Mouse (Mus musculus) kidney, postnatal 0 days (tissue): ENCODE measurements around the gene Slc39a11. TPM values are rescaled to one million over a fixed set of nuclear protein-coding genes. Genes with fewer than 3 reads are reported as not detected.

Experiments
- ATAC-seq: fragments of 200-750 bp; cut with Nextera tagmentation; replicated peaks from 2 replicates; pipeline ENCODE4 v1.8.0; 2017; ENCODE audit warnings: low read depth, moderate number of reproducible peaks, moderate TSS enrichment, moderate library complexity; ENCODE audit not compliant: low FRiP score
- DNase-seq: peaks from one replicate; pipeline ENCODE4 v3.0.0-alpha.2; 2016; ENCODE audit warnings: low spot score
- H3K27ac ChIP-seq: fragments of 300-500 bp; sonication (generic); 2 replicates; pipeline ENCODE4 v1.5.1; 2014; ENCODE audit warnings: mild to moderate bottlenecking
- H3K27me3 ChIP-seq: fragments of 300-500 bp; sonication (generic); 2 replicates; pipeline ENCODE4 v1.6.1; 2014; ENCODE audit warnings: low read length, mixed read lengths; ENCODE audit not compliant: insufficient read depth
- H3K36me3 ChIP-seq: fragments of 300-500 bp; sonication (generic); 2 replicates; pipeline ENCODE4 v1.6.1; 2014; ENCODE audit warnings: low read length, mixed read lengths; ENCODE audit not compliant: insufficient read depth
- H3K4me1 ChIP-seq: fragments of 300-500 bp; sonication (generic); replicated peaks from 2 replicates; pipeline ENCODE4 v1.6.1; 2014; ENCODE audit warnings: antibody characterized with exemption, low read length, mixed read lengths; ENCODE audit not compliant: insufficient read depth
- H3K4me2 ChIP-seq: fragments of 300-500 bp; sonication (generic); 2 replicates; pipeline ENCODE4 v1.6.1; 2014; ENCODE audit warnings: mild to moderate bottlenecking, low read length, moderate library complexity, mixed read lengths
- H3K4me3 ChIP-seq: fragments of 300-500 bp; sonication (generic); replicated peaks from 2 replicates; pipeline ENCODE4 v1.5.1; 2014; ENCODE audit warnings: low read depth, low read length
- H3K9ac ChIP-seq: fragments of 300-500 bp; sonication (generic); 2 replicates; pipeline ENCODE4 v1.6.1; 2014; ENCODE audit warnings: low read depth, low read length
- H3K9me3 ChIP-seq: fragments of 300-500 bp; sonication (generic); replicated peaks from 2 replicates; pipeline ENCODE4 v1.6.1; 2016; ENCODE audit warnings: low read length, inconsistent platforms, mixed read lengths
- CTCF ChIP-seq: IDR thresholded peaks from 2 replicates; pipeline ENCODE4 v1.5.1; 2016; ENCODE audit warnings: antibody characterized with exemption, low read depth, mild to moderate bottlenecking, moderate library complexity
- WGBS: fragments of 180-500 bp; shearing (Covaris S2); extraction: QIAGEN DNeasy Blood & Tissue Kit; methylation state at CpG from one replicate; pipeline ENCODE4 v1.1.7; 2014; 5-methylcytosine and 5-hydroxymethylcytosine counted together
- polyA plus RNA-seq: library from polyadenylated mRNA; unstranded; fragments of >200 nt; fragmentation: Nextera tagmentation; extraction: Ambion mirVana; gene quantifications from 2 replicates; pipeline ENCODE4 v1.2.1, GENCODE M21; 2015

Gene Slc39a11
- polyA plus RNA-seq, 1 experiment from 2014 or later = 23.3 TPM

DNA sequence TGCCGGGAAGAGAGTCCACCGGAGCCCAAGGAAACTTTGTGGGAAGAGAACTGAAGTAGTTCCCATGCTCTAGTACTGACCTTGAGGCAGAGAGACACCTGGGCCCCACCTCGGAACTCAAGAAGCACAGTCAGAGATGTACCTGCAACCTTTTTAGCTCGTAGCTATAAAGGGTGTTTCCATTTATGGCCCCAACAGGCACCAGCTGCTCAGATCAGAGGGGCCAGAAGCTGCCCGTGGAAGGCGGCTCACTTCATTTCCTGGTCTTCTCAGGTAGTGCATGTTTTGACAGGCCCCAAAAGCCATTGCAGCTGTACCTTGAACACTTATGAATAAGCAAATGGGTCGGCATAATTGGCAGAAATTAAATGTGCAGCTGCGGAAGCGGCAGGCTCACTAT is 271.0 kb downstream of the Slc39a11 start:
- DNase-seq (no peak), ATAC-seq (no peak)
- H3K9ac ChIP-seq = no peak overlapping the region
- TF ChIP-seq CTCF = no peak
- H3K4me2 ChIP-seq = no peak overlapping the region
- H3K36me3 ChIP-seq = no peaks in the 10 kb centered on the region
- H3K27me3 ChIP-seq = no peaks in the 10 kb centered on the region
- H3K4me1 ChIP-seq = no peaks in the 10 kb centered on the region
- 67% methylated on average over 9 of the region's 9 CpGs for WGBS
- no peak overlapping the region for H3K27ac ChIP-seq
- H3K9me3 ChIP-seq = no peaks in the 10 kb centered on the region
- no peak overlapping the region for H3K4me3 ChIP-seq

DNA sequence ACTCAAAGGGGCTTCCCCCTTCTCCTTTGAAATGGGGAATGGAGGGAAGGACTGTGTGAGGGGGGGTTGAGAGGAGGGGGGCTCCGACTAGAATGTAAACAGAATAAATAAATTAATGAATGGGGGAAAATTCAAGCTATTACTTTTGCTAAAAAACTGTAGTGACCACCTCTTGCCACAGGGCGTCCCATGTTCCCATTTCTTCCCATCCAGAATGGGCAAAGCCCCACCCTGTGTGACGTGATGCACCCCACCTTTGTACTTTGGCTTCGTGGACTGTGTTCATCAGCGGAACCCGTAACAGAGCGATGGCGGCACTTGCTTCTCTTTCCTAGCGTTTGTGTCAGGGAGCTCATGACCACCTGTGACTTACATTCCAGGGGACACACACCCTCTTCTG is 273.8 kb downstream of the Slc39a11 start:
- Histone ChIP-seq H3K27me3 (no peaks in the 10 kb centered on the region), H3K4me3 (no peak overlapping the region), H3K9me3 (no peaks in the 10 kb centered on the region), H3K4me2 (no peak overlapping the region), H3K36me3 (no peaks in the 10 kb centered on the region), H3K4me1 (no peaks in the 10 kb centered on the region), H3K9ac (no peak overlapping the region), H3K27ac (no peak overlapping the region)
- ATAC-seq = no peak
- peak; percentile 8 for DNase-seq
- 87% methylated on average over 9 of the region's 9 CpGs for WGBS
- peak; percentile 47 for TF ChIP-seq CTCF

DNA sequence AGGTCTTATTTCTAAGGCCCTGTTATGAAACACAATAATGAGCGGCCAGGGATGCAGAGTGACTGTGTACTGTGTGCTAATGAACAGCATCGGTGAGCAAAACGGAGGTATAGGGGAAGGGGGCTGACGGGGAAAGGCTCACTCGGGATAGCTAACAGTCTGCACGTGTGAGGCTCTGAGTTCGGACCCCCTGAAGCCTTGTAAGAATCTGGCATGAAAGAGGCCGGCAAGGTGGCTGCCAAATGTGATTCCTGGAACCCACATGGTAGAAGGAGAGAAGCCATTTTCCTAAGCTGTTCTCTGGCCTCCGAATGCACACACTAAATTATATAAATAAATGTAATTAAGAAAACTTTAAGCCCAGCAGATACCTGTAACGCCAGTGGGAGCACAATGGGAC is 276.0 kb downstream of the Slc39a11 start:
- Histone ChIP-seq H3K4me2 (no peak overlapping the region), H3K4me1 (no peaks in the 10 kb centered on the region), H3K9ac (no peak overlapping the region), H3K36me3 (no peaks in the 10 kb centered on the region), H3K27ac (no peak overlapping the region), H3K9me3 (no peaks in the 10 kb centered on the region), H3K4me3 (no peak overlapping the region), H3K27me3 (no peaks in the 10 kb centered on the region)
- WGBS = 94% methylated on average over 10 of the region's 10 CpGs
- DNase-seq (no peak), ATAC-seq (no peak)
- TF ChIP-seq CTCF = no peak

DNA sequence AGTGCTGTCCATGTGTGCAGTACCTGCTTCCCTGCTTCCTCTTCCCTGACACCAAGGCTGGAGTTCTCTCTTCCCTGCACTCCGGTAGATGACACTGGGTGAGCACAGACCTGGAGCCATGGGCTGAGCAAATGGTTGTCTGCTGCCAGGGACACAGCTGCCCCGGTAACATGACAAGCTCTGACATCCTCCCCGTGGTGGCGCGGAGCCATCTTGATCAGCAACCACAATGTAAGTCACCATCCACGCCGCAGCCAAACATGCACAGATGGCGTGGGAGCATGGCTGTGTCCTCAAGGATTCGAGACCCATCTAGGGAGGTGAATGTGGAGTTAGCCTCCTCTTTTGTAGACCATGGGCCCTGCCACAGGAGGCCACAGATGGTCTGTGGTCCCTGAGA is 276.5 kb downstream of the Slc39a11 start:
- Histone ChIP-seq H3K9ac (no peak overlapping the region), H3K27ac (no peak overlapping the region), H3K36me3 (no peaks in the 10 kb centered on the region), H3K9me3 (no peaks in the 10 kb centered on the region), H3K4me1 (no peaks in the 10 kb centered on the region), H3K4me3 (no peak overlapping the region), H3K27me3 (no peaks in the 10 kb centered on the region), H3K4me2 (no peak overlapping the region)
- 96% methylated on average over 9 of the region's 9 CpGs for WGBS
- no peak for DNase-seq
- no peak for TF ChIP-seq CTCF
- no peak for ATAC-seq

DNA sequence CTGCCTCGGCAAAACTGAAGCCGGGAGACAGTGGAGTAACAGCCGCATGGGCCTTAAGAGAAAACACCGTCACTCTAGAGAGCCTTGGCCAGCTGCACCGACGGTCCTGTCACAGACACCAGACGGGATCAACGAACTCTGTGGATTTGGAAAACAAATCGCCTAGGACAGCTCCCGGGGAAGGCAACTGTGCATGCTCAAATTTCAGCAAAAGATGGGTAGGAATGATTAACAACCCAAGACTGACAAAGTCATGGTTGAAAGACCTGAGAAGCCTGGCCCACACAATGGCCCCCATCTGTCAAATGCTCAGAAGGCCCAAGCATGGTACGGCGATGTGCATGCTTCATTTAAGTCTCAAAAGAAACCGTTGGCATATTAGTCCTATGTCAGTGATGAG is 281.8 kb downstream of the Slc39a11 start:
- H3K9ac ChIP-seq = no peak overlapping the region
- 29% methylated on average over 13 of the region's 13 CpGs for whole genome bisulfite sequencing
- ATAC-seq = no peak
- no peaks in the 10 kb centered on the region for H3K27me3 ChIP-seq
- no peaks in the 10 kb centered on the region; the same call in 1 of the 2 replicates for H3K4me1 ChIP-seq
- DNase-seq = peak; percentile 75
- no peak overlapping the region for H3K4me2 ChIP-seq
- H3K9me3 ChIP-seq = no peaks in the 10 kb centered on the region
- no peak overlapping the region for H3K4me3 ChIP-seq
- H3K36me3 ChIP-seq = no peaks in the 10 kb centered on the region
- TF ChIP-seq CTCF = no peak
- no peak overlapping the region for H3K27ac ChIP-seq

DNA sequence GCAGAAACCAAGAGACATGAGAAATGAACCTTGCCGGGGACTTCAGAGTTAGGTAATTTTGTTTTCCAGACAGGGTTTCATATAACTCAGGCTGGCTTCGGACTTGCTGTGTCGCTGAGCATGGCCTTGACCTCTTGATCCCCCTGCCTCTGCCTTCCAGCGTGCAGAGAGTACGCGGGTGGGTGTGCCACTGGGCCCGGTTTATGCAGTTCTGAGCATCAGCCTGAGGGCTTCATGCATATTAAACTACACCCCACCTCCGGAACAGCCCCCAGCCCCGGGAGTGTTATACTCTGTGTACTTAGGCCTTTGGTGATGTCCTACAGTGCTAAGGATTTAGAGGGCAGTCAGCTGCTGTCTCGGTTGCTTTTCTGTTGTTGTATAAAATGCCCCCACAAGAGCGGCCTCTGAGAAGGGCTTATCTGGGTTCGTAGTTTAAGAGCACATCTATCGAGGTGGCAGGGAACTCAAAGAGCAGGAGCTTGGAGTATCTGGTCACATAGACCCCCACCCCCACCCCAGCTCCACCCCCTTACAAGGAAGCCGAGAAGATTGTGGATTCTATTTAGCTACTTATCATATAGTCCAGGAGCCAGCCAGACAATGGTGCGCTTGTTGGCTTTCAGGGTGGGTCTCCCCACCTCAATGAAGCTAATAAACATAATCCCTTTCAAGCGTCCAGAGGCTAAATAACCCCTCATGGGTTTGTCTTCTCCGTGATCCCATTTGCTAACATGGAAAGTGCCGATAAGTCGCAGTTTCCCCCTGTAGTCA is 283.4 kb downstream of the Slc39a11 start:
- Histone ChIP-seq H3K4me1 (no peaks in the 10 kb centered on the region; the same call in 1 of the 2 replicates), H3K9me3 (no peaks in the 10 kb centered on the region), H3K4me2 (no peak overlapping the region), H3K9ac (no peak overlapping the region), H3K27ac (no peak overlapping the region), H3K36me3 (no peaks in the 10 kb centered on the region), H3K27me3 (no peaks in the 10 kb centered on the region), H3K4me3 (no peak overlapping the region)
- no peak for TF ChIP-seq CTCF
- ATAC-seq = peak; percentile 62
- peak; percentile 76 for DNase-seq
- WGBS = 43% methylated on average over 19 of the region's 19 CpGs
